Mouse (Mus musculus): ENCODE results near the gene Tma7. TPM values are rescaled to one million over a fixed set of nuclear protein-coding genes. Genes with fewer than 3 reads are reported as not detected.
A peak's percentile ranks its signal among the peaks of the same experiment; 100 is the strongest.

Gene Tma7
- polyA plus RNA-seq, 2 experiments, result 191 to 664 TPM

GRCm38 (mm10) chr9:109046306-109046705 lies 36.1 kb downstream of the Tma7 start:
- Histone ChIP-seq H3K27me3 (ENCODE audit: control insufficient read depth, insufficient read depth, low read length) (no peaks in the 10 kb centered on the region), H3K9ac (ENCODE audit: low read depth, low read length, severe bottlenecking) (no peak overlapping the region), H3K4me3 (replicated peaks; ENCODE audit: low read length) (no peak overlapping the region), H3K36me3 (ENCODE audit: control insufficient read depth, insufficient read depth, low read length) (peaks cover 3% of the 10 kb centered on the region), H3K27ac (replicated peaks; ENCODE audit: low read depth, low read length) (no peak overlapping the region), H3K4me2 (replicated peaks; ENCODE audit: low read depth, low read length, severe bottlenecking) (no peak overlapping the region), H3K4me1 (ENCODE audit: control insufficient read depth, insufficient read depth, low read length) (no peaks in the 10 kb centered on the region), H3K9me3 (ENCODE audit: control insufficient read depth, low read length) (no peaks in the 10 kb centered on the region)
- no peak for TF ChIP-seq POLR2A (IDR thresholded peaks at IDR 0.05; ENCODE audit: borderline replicate concordance, extremely low read depth, insufficient read depth, insufficient read length)
- ATAC-seq (ENCODE audit: low FRiP score, low read depth) (no peak), DNase-seq (ENCODE audit: low spot score) (no peak)
- 37% methylated on average over 5 of the region's 5 CpGs for WGBS

GRCm38 (mm10) chr9:109041351-109041750 lies 41.0 kb downstream of the Tma7 start:
- H3K27ac ChIP-seq (replicated peaks; ENCODE audit: low read depth, low read length), result no peak overlapping the region
- no peak overlapping the region for H3K4me2 ChIP-seq (replicated peaks; ENCODE audit: low read depth, low read length, severe bottlenecking)
- H3K4me1 ChIP-seq (ENCODE audit: control insufficient read depth, insufficient read depth, low read length), result peaks cover 13% of the 10 kb centered on the region; the same call in 1 of the 2 replicates
- 81% methylated on average over 7 of the region's 7 CpGs for WGBS
- H3K9me3 ChIP-seq (ENCODE audit: control insufficient read depth, low read length), result no peaks in the 10 kb centered on the region
- no peaks in the 10 kb centered on the region for H3K27me3 ChIP-seq (ENCODE audit: control insufficient read depth, insufficient read depth, low read length)
- no peak overlapping the region for H3K4me3 ChIP-seq (replicated peaks; ENCODE audit: low read length)
- ATAC-seq (ENCODE audit: low FRiP score, low read depth), result no peak
- H3K9ac ChIP-seq (ENCODE audit: low read depth, low read length, severe bottlenecking), result no peak overlapping the region
- no peak for DNase-seq (ENCODE audit: low spot score)
- no peak for TF ChIP-seq POLR2A (IDR thresholded peaks at IDR 0.05; ENCODE audit: borderline replicate concordance, extremely low read depth, insufficient read depth, insufficient read length)
- no peaks in the 10 kb centered on the region; the same call in none of the 2 replicates for H3K36me3 ChIP-seq (ENCODE audit: control insufficient read depth, insufficient read depth, low read length)

- Histone ChIP-seq H3K4me3 (replicated peaks; ENCODE audit: low read length) (no peak overlapping the region), H3K27ac (replicated peaks; ENCODE audit: low read depth, low read length) (no peak overlapping the region), H3K27me3 (ENCODE audit: control insufficient read depth, insufficient read depth, low read length) (no peaks in the 10 kb centered on the region), H3K9me3 (ENCODE audit: control insufficient read depth, low read length) (no peaks in the 10 kb centered on the region), H3K36me3 (ENCODE audit: control insufficient read depth, insufficient read depth, low read length) (no peaks in the 10 kb centered on the region; the same call in 1 of the 2 replicates), H3K9ac (ENCODE audit: low read depth, low read length, severe bottlenecking) (peak overlapping the region; percentile 3; the same call in 1 of the 2 replicates), H3K4me2 (replicated peaks; ENCODE audit: low read depth, low read length, severe bottlenecking) (no peak overlapping the region), H3K4me1 (ENCODE audit: control insufficient read depth, insufficient read depth, low read length) (peaks cover 13% of the 10 kb centered on the region; the same call in 1 of the 2 replicates)
- ATAC-seq (ENCODE audit: low FRiP score, low read depth) (no peak), DNase-seq (ENCODE audit: low spot score) (no peak)
- WGBS, result 53% methylated on average over 6 of the region's 6 CpGs
- no peak for TF ChIP-seq POLR2A (IDR thresholded peaks at IDR 0.05; ENCODE audit: borderline replicate concordance, extremely low read depth, insufficient read depth, insufficient read length)
These were observed 41.5 kb downstream of the Tma7 start for GRCm38 (mm10) chr9:109040906-109041305.

GRCm38 (mm10) chr9:109040216-109040615 lies 42.2 kb downstream of the Tma7 start:
- no peak for TF ChIP-seq POLR2A (IDR thresholded peaks at IDR 0.05; ENCODE audit: borderline replicate concordance, extremely low read depth, insufficient read depth, insufficient read length)
- ATAC-seq (ENCODE audit: low FRiP score, low read depth) (no peak), DNase-seq (ENCODE audit: low spot score) (no peak)
- Histone ChIP-seq H3K9me3 (ENCODE audit: control insufficient read depth, low read length) (no peaks in the 10 kb centered on the region), H3K27me3 (ENCODE audit: control insufficient read depth, insufficient read depth, low read length) (no peaks in the 10 kb centered on the region), H3K27ac (replicated peaks; ENCODE audit: low read depth, low read length) (no peak overlapping the region), H3K4me3 (replicated peaks; ENCODE audit: low read length) (no peak overlapping the region), H3K36me3 (ENCODE audit: control insufficient read depth, insufficient read depth, low read length) (no peaks in the 10 kb centered on the region; the same call in 1 of the 2 replicates), H3K9ac (ENCODE audit: low read depth, low read length, severe bottlenecking) (peak overlapping the region; percentile 3; the same call in 1 of the 2 replicates), H3K4me1 (ENCODE audit: control insufficient read depth, insufficient read depth, low read length) (peaks cover 13% of the 10 kb centered on the region; the same call in 1 of the 2 replicates), H3K4me2 (replicated peaks; ENCODE audit: low read depth, low read length, severe bottlenecking) (no peak overlapping the region)
- WGBS, result 83% methylated on average over 8 of the region's 8 CpGs

GRCm38 (mm10) chr9:109039681-109040080 lies 42.7 kb downstream of the Tma7 start:
- H3K4me2 ChIP-seq (replicated peaks; ENCODE audit: low read depth, low read length, severe bottlenecking), result peak overlapping the region; percentile 81
- 70% methylated on average over 4 of the region's 4 CpGs for WGBS

More at GRCm38 (mm10) chr9:109039681-109040080, 42.7 kb downstream of the Tma7 start:
- Histone ChIP-seq H3K4me1 (ENCODE audit: control insufficient read depth, insufficient read depth, low read length) (peaks cover 13% of the 10 kb centered on the region; the same call in 1 of the 2 replicates), H3K27me3 (ENCODE audit: control insufficient read depth, insufficient read depth, low read length) (no peaks in the 10 kb centered on the region), H3K27ac (replicated peaks; ENCODE audit: low read depth, low read length) (no peak overlapping the region), H3K9me3 (ENCODE audit: control insufficient read depth, low read length) (no peaks in the 10 kb centered on the region), H3K36me3 (ENCODE audit: control insufficient read depth, insufficient read depth, low read length) (no peaks in the 10 kb centered on the region; the same call in 1 of the 2 replicates), H3K4me3 (replicated peaks; ENCODE audit: low read length) (peak overlapping the region; percentile 79; the same call in 1 of the 2 replicates), H3K9ac (ENCODE audit: low read depth, low read length, severe bottlenecking) (no peak overlapping the region)
- ATAC-seq (ENCODE audit: low FRiP score, low read depth) (no peak), DNase-seq (ENCODE audit: low spot score) (no peak)
- no peak for TF ChIP-seq POLR2A (IDR thresholded peaks at IDR 0.05; ENCODE audit: borderline replicate concordance, extremely low read depth, insufficient read depth, insufficient read length)

Data from limb, embryonic 14.5 days (tissue).